Mouse (Mus musculus) gastrocnemius, adult 2 months (tissue): ENCODE results near the gene Grid1. TPM values are rescaled to one million over a fixed set of nuclear protein-coding genes. Genes with fewer than 3 reads are reported as not detected.

Experiments
- DNase-seq: peaks from one replicate; pipeline ENCODE4 v3.0.0; 2022
- H3K27ac ChIP-seq: fragments of 200-600 bp; 2 replicates; pipeline ENCODE4 v1.8.1; 2022; ENCODE audit warnings: mild to moderate bottlenecking
- H3K4me3 ChIP-seq: fragments of 200-600 bp; 2 replicates; pipeline ENCODE4 v1.8.1; 2022; ENCODE audit warnings: mild to moderate bottlenecking, moderate library complexity
- CTCF ChIP-seq: fragments of 200-600 bp; IDR thresholded peaks from 2 replicates; pipeline ENCODE4 v1.8.1; 2022; ENCODE audit warnings: antibody characterized with exemption, mild to moderate bottlenecking, moderate library complexity
- intact Hi-C: fragments of 180-260 bp; cut with DNase I; formaldehyde crosslinking; loops from one replicate; pipeline ENCODE4 v1.15.1; 2025
- total RNA-seq, 2 experiments: library from RNA; stranded (reverse); gene quantifications; 2 replicates each; pipeline ENCODE4 v1.2.3; 2021

Gene Grid1
- total RNA-seq, 2 experiments from 2014 or later = not detected

DNA sequence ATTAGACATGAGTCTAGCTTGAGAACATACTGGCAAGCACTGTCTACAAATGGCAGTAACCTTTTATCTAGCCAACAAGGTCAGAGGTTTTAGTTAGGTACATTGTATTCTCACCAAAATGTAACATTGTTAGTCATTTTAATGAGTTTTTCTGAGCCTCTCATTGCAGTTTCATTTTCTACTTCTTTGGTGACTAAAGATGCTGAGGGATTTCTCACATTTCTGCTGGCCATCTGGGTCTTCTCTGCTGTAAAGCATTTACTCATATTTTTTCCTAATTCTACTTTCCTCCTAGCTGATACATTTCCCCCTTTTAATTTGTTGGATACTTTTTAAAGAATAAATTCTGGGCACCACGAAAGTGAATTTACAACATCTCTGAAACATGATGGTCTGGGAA lies 365.5 kb downstream of the Grid1 start:
- TF ChIP-seq CTCF = no peak
- Histone ChIP-seq H3K4me3 (no peak overlapping the region), H3K27ac (no peak overlapping the region)
- DNase-seq = no peak
- intact Hi-C loops = no loop called here

DNA sequence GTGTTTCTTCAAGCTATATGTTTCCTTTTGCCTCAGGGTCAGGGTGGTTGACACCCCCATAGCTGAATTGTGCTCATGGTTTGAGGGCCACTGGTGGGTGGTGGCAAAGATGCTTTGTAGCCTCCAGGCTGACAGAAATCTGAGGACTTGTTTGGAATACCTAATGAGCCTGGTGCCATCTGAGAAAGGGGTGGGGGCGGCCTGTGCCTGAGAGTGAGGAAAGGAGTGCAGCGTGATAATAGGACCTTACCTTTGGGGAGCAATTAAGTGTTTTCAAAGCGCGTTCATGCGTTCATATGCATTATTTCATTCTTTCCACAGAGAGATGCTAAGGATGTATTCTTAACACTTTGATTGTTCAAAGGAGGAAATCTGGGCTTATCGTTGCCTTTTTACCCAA lies 372.3 kb downstream of the Grid1 start:
- no peak for DNase-seq
- intact Hi-C loops = no loop called here
- Histone ChIP-seq H3K4me3 (no peak overlapping the region), H3K27ac (no peak overlapping the region)
- no peak for TF ChIP-seq CTCF

DNA sequence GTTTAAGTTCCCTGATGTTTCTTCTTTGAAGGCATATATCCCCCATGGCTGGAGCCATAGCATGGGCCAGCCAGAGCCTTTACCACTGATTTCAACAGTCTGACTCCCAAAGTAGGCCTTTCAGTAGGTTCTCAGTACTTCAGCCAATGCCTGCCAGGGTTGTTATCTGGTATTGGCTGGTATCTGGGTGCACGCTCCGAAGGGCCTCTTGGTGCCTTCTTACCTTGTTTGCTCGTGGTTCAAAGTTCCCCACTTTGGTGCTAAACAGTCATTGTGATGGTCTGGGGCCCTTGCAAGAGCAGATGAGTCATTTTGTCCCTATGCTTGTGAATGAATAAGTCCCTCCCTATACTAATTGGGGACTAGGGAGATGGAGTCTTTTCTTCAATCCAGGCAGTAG lies 377.5 kb downstream of the Grid1 start:
- DNase-seq = no peak
- Histone ChIP-seq H3K27ac (no peak overlapping the region), H3K4me3 (no peak overlapping the region)
- intact Hi-C loops = no loop called here
- TF ChIP-seq CTCF = no peak

DNA sequence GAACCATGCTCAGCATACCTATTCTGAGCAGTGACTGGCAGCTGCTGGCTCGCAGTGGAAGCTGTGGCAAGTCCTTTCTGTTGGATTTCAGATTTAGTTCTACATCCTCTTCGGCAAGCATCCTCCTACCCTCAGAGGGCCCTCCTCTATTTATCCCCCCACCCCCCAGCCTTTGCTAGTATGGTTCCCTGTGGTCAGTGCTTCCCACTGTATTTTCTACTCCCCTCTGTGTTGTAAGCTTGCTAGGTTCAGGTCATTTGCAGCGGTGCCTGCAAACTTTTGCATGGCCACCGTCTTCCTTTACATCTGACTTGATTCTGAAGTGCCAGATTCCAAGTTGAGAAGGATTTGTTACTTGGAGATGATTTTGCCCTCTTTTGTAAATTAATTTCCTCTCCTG lies 378.5 kb downstream of the Grid1 start:
- Histone ChIP-seq H3K27ac (no peak overlapping the region), H3K4me3 (no peak overlapping the region)
- DNase-seq = no peak
- TF ChIP-seq CTCF = no peak
- intact Hi-C loops = no loop called here

DNA sequence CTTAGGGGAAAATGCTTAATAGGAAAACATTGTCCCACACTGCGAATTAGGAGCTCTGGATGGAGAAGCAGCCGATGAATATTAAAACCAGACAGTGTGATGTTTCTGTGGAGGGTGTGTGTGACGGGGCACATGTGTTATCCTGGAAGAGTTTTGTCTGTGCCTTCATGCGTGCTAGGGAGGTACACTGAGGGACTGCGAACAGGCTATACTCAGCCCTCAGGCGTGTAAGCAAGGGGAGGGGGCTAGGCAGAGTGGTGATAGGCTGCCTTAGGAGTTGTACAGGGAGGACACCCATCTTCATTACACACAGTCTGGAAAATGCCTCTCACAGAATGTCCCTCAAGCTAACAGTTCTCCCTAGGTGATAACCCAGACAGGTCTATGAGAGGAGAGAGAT lies 379.0 kb downstream of the Grid1 start:
- TF ChIP-seq CTCF = no peak
- intact Hi-C loops = no loop called here
- no peak overlapping the region for H3K4me3 ChIP-seq
- no peak overlapping the region for H3K27ac ChIP-seq
- no peak for DNase-seq

DNA sequence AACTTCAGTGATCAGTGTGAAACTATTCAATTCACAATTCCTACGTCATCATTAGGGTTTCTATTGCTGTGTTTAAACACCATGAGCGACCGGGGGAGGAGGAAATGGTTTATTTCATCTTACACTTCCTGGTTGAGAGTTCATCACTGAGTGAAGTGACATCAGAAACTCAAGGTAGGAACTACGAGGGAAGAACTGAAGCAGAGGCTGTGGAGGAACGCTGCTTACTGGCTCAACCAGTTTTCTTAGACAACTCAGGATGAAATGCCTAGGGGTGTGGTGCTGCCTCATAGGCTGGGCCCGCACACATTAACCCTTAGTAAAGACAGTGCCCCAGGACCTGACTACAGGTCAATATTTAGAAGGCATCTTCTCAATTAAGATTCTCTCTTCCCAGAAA lies 389.5 kb downstream of the Grid1 start:
- Histone ChIP-seq H3K27ac (no peak overlapping the region), H3K4me3 (no peak overlapping the region)
- DNase-seq = no peak
- intact Hi-C loops = no loop called here
- no peak for TF ChIP-seq CTCF

DNA sequence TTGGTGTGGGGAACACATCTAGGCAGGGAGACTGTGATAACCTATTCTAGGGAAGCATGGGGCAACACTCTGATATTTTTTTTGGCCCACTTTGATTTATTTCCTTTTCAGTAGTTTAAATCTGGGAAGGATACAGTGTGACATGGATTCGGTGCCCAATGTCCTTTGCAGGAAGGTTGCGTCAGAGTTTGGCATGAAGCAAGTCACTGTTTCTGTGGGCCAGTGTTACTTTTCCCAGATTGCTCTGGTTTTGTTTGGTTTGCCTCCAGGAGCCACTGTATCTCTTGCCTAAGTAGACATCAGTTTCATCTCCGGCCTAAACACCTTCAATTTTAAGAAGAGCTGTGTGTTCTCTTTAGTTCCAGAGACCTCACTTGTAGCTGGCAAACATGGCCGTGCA lies 399.1 kb downstream of the Grid1 start:
- H3K27ac ChIP-seq = no peak overlapping the region
- no peak for TF ChIP-seq CTCF
- intact Hi-C loops = no loop called here
- no peak overlapping the region for H3K4me3 ChIP-seq
- DNase-seq = no peak

DNA sequence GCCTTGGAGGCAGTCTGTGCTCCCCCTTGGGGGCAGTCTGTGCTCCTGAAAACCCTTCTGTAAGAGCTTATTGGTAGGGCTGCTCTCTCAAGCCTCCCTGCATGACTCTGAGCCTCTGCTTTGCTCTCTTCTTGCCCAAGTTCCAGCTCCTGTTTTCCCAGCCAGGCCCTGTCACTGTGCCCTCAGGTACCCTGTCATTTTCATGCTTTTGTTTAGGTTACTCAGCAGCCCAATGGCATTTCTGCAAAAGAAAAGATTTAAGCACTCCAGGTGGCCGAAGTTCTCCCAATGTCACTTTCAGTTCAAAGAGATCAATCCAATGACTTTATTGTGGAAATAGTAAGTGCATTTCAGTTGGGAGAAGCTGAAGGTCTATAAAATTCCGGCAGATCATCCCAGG lies 402.3 kb downstream of the Grid1 start:
- no peak overlapping the region for H3K4me3 ChIP-seq
- intact Hi-C loops = no loop called here
- no peak for TF ChIP-seq CTCF
- H3K27ac ChIP-seq = no peak overlapping the region
- no peak for DNase-seq

DNA sequence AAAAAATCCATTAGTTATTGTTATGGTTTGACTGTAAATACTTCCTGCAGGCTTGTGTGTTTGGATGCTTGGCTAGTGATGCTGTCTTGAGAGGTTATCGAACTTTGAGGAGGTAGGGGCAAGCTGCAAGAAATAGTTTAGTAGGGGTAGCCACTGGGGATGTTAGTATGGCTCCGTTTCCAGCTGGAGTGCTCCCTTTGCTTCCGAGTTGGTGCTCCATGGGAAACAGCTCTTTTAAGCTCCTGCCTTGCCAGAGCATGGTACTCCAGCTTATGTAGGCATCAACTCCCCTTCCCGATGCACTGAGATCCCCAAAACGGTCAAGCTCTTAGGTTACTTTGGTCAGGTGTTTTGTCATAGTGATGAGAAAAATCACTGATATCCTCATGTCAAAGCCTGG lies 407.7 kb downstream of the Grid1 start:
- DNase-seq = no peak
- intact Hi-C loops = no loop called here
- no peak for TF ChIP-seq CTCF
- no peak overlapping the region for H3K4me3 ChIP-seq
- no peak overlapping the region for H3K27ac ChIP-seq

DNA sequence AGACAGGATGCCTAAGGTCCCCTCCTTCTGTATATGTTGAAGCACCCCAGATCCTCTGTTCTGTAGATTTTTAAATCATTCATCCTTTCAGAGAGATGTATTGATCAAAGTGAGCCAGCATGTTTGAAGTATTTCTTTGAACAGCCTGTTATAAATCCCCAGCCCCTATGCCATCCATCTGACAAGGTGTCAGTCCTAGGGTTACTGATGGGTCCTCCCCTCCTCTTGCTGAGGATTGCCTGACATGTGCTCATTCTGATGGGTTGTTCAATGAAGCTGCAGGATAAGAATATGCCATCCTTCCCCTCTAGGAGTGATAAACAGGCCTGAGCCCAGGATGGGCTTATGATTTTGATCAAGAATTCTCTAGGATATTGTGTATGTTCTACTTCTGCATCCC lies 411.5 kb downstream of the Grid1 start:
- TF ChIP-seq CTCF = no peak
- no peak overlapping the region for H3K4me3 ChIP-seq
- DNase-seq = no peak
- intact Hi-C loops = no loop called here
- no peak overlapping the region for H3K27ac ChIP-seq

DNA sequence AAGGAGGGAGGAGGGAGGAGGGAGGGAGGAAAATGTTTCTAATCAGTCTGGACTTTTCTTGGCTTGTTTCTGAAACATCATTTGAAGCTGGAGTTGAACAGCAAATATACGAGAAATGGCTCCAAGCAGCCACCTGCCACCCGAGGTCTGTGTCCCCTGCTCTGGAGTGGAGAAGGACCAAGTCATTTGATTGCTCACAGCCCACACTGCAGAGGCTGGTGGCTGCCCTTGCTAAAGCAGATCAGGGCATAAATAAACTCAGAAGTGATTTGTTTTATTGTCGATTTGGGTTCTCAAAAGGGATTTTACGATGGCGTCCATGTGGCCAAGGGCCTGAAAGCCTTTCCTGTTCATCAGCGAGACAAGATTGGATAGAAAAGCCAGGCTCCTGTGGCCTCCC lies 423.0 kb downstream of the Grid1 start:
- Histone ChIP-seq H3K27ac (no peak overlapping the region), H3K4me3 (no peak overlapping the region)
- intact Hi-C loops = no loop called here
- TF ChIP-seq CTCF = no peak
- no peak for DNase-seq

DNA sequence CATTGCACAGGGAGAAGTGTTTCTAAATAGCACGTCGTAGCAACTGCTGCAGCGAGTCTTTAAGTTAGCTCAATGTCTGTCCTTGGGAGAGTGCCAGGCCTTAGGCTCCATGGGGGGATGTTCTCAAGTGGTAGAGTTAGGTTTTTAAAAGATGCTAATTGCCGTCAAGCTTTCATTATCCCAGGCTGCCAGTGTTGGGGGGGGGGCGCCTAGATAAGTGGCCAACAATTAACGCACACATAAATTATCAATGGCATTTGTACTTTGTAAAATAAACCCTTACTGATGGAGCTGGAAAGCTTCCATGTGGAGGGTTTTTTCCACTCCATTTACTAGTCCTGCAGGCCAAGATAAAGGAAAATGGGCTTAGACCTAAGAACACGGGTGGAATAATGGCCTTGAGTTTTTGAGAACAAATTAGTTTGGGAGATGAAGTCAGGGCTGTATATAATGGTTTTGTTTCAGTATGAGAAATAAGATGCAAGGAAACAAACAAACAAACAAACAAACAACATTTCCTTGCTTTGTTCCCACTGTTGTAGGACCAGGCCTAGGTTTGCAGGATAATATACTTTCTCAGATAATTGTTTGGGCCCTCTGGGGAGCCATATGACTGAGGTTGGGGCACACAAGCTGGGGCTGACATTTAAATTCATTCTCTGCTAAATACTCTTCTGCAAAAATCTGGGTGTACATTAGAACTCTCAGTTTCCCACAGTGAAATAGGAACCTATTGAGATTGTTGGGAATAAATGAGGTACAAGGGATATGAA lies 425.1 kb downstream of the Grid1 start:
- no peak for DNase-seq
- H3K4me3 ChIP-seq = no peak overlapping the region
- intact Hi-C loops = no loop called here

DNA sequence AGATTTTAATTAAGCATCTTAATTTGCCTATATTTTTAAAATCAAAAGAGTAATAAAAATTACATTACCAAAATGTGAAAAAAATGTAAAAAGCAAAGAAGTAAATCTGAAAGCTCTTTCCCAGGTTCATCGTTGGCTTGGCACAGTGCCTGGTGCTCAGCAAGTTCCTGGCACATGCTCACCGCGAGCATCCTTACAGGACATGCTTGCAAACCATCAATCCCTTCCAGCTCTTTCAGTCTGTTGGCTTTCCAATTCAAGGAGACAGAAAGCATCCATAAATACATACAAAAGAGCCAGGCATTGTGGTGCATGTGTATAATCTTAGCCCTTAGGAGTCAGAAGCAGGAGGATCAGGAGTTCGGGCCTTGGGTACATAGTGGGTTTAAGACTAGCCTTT lies 430.5 kb downstream of the Grid1 start:
- intact Hi-C loops = no loop called here
- DNase-seq = no peak
- no peak for TF ChIP-seq CTCF

More for the DNA sequence above, 425.1 kb downstream of the Grid1 start:
- no peak overlapping the region for H3K27ac ChIP-seq
- no peak for TF ChIP-seq CTCF

DNA sequence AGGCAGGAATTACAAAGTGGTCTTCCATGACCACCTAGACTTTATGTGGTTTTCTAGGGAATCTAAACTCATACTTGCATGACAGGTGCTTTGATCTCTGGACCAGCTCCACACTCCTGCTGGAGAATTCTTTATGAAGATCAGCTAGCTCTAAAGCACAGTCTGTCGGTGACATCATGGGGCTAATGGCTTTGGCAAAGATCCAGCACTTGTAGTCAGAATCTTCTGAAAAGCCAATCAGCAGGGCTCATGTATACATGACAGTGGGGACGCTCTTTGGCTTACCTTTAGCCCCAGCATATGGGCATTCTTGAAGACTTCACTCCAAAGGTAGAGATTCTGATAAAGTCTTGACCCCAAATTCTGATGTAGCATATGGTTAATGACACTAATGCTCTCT lies 434.6 kb downstream of the Grid1 start:
- no peak overlapping the region for H3K4me3 ChIP-seq
- H3K27ac ChIP-seq = no peak overlapping the region
- intact Hi-C loops = no loop called here
- DNase-seq = no peak
- no peak for TF ChIP-seq CTCF

More for the DNA sequence above, 430.5 kb downstream of the Grid1 start:
- Histone ChIP-seq H3K27ac (no peak overlapping the region), H3K4me3 (no peak overlapping the region)
